Mouse (Mus musculus) limb, embryonic 15.5 days (tissue): ENCODE results near the gene Stxbp3. TPM values are rescaled to one million over a fixed set of nuclear protein-coding genes. Genes with fewer than 3 reads are reported as not detected.
"Not testable (repeated sequence)": the region's sequence is repeated elsewhere in the genome, so short reads cannot be mapped to it uniquely, and the experiment has no call there.

ENCODE experiments used
- ATAC-seq: fragments of 200-750 bp; cut with Nextera tagmentation; 2 replicates; pipeline ENCODE4 v1.8.0; 2017; ENCODE audit warnings: low read depth, moderate TSS enrichment; ENCODE audit not compliant: insufficient number of reproducible peaks, low FRiP score, low TSS enrichment
- H3K27ac ChIP-seq: fragments of 300-500 bp; sonication (generic); 2 replicates; pipeline ENCODE4 v1.5.1; 2015; ENCODE audit warnings: moderate library complexity, mild to moderate bottlenecking, inconsistent platforms
- H3K27me3 ChIP-seq: fragments of 300-500 bp; sonication (generic); 2 replicates; pipeline ENCODE4 v1.6.1; 2015; ENCODE audit warnings: inconsistent platforms
- H3K36me3 ChIP-seq: fragments of 300-500 bp; sonication (generic); 2 replicates; pipeline ENCODE4 v1.6.1; 2015; ENCODE audit warnings: inconsistent platforms
- H3K4me1 ChIP-seq: fragments of 300-500 bp; sonication (generic); 2 replicates; pipeline ENCODE4 v1.6.1; 2015; ENCODE audit warnings: inconsistent platforms
- H3K4me2 ChIP-seq: fragments of 300-500 bp; sonication (generic); 2 replicates; pipeline ENCODE4 v1.6.1; 2015; ENCODE audit warnings: mild to moderate bottlenecking, inconsistent platforms
- H3K4me3 ChIP-seq: fragments of 300-500 bp; sonication (generic); 2 replicates; pipeline ENCODE4 v1.5.1; 2015; ENCODE audit warnings: mild to moderate bottlenecking, inconsistent platforms
- H3K9ac ChIP-seq: fragments of 300-500 bp; sonication (generic); 2 replicates; pipeline ENCODE4 v1.6.1; 2015; ENCODE audit warnings: inconsistent platforms
- H3K9me3 ChIP-seq: fragments of 300-500 bp; sonication (generic); 2 replicates; pipeline ENCODE4 v1.6.1; 2016; ENCODE audit warnings: inconsistent platforms
- WGBS: fragments of 180-500 bp; shearing (Covaris S2); methylation state at CpG from one replicate; pipeline ENCODE4 v1.1.7; 2015; 5-methylcytosine and 5-hydroxymethylcytosine counted together
- polyA plus RNA-seq: library from polyadenylated mRNA; unstranded; fragments of >200 nt; fragmentation: Nextera tagmentation; extraction: Ambion mirVana; gene quantifications from 2 replicates; pipeline ENCODE4 v1.2.1, GENCODE M21; 2015

Gene Stxbp3
- polyA plus RNA-seq: 46.6 and 51.8 TPM in 2 replicates

DNA sequence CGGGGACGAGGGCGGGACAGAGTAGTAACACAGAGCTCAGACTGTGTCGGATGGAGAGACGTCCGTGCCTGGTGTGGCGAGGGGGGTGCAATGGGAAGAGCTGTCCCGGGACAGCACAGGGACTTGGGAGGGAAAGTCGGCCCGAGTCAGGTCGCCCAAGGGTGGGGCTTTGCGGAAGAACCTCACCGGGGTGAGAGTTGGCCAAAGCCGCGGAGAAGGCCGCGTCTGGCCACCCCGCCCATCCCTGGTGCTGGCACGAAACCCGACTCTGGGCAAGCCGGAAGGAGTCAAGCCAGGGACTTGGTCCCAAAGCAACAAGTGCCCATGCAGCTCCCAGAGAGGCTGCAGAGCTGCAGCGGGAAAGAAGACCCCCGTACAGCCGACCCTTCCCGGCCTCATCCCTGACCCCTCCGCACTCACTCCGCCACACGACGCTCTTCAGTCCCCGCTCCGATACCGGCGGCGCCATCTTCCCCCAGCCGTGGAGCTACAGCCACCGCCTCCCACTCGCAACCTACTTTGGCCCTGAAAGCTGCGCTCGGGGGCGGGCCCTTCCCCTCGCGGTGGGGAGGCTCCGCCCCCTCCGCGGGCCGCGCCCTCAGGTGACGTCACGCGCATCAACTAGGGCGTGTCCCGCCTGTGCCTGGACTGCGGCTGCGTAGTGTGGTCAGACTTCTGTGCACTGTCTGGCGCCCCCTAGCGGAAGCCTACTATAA is at the start of gene Stxbp3:
Gene Stxbp3 (minus strand): TSS at position 527 of the 716 bp plus-strand sequence.
- H3K9ac ChIP-seq: peak within 1 kb of the TSS; percentile 69
- peak; percentile 96 for ATAC-seq
- WGBS: under 1% methylated on average over 56 of the region's 56 CpGs
- peak within 1 kb of the TSS; percentile 56 for H3K4me2 ChIP-seq
- H3K27me3 ChIP-seq: no peaks in the 10 kb centered on the region
- peak within 1 kb of the TSS; percentile 92 for H3K27ac ChIP-seq
- H3K4me3 ChIP-seq: peak within 1 kb of the TSS; percentile 87
- H3K36me3 ChIP-seq: 0 out of 2 replicates have a peak, but pooled peaks cover 6% of the 10 kb centered on the region
- H3K4me1 ChIP-seq: peaks cover 12% of the 10 kb centered on the region
- H3K9me3 ChIP-seq: no peaks in the 10 kb centered on the region

DNA sequence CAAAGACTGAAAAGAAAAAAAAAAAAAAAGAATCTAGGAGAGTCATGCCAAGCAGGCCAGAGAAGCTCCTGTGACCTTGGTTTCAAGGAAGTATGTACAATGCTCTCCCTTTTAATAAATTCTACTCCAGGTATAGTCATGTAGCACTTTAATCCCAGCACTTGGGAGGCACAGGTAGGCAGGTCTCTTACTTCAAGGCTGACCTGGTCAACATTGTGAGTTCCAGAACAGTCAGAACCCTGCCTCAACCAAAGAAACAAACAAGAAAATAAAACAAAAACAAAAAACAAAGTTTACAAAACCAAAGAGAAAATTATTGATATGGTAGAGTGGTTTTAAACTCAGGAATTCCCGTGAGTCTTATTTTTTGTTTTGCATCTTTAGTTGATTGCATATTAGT is 49.6 kb upstream of the Stxbp3 start, which contains the start of gene Fndc7:
Gene Fndc7 (minus strand): TSS at position 101 of the 400 bp plus-strand sequence.
- H3K27ac ChIP-seq: no peak within 1 kb of the TSS
- no peak within 1 kb of the TSS for H3K4me2 ChIP-seq
- no peak within 1 kb of the TSS for H3K4me3 ChIP-seq
- H3K9me3 ChIP-seq: no peaks in the 10 kb centered on the region
- no peak for ATAC-seq
- WGBS: 97% methylated on average over 1 of the region's 1 CpGs
- H3K9ac ChIP-seq: no peak within 1 kb of the TSS
- no peaks in the 10 kb centered on the region for H3K27me3 ChIP-seq
- no peaks in the 10 kb centered on the region for H3K4me1 ChIP-seq
- H3K36me3 ChIP-seq: no peaks in the 10 kb centered on the region

DNA sequence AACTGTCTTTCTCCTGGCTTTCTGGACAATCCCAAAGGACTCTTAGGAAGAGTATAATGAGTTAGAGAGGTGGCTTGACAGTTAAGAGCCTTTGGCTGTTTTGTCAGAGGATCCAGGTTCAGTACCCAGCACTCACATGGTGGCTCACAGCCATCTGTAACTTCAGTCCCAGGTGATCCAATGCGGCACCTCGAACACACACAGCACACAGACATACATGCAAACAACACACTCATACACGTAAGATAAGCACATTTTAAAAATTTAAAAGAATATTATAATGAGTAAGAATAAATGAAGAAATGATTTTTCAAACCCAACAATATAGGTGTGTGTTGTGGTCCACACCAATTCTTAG is 47.3 kb upstream of the Stxbp3 start:
- peaks cover 6% of the 10 kb centered on the region for H3K4me1 ChIP-seq
- no peaks in the 10 kb centered on the region for H3K27me3 ChIP-seq
- ATAC-seq: no peak
- no peaks in the 10 kb centered on the region for H3K36me3 ChIP-seq
- no peak overlapping the region for H3K4me3 ChIP-seq
- no peak overlapping the region for H3K4me2 ChIP-seq
- WGBS: 95% methylated on average over 3 of the region's 3 CpGs
- H3K9me3 ChIP-seq: no peaks in the 10 kb centered on the region
- no peak overlapping the region for H3K27ac ChIP-seq
- H3K9ac ChIP-seq: no peak overlapping the region

DNA sequence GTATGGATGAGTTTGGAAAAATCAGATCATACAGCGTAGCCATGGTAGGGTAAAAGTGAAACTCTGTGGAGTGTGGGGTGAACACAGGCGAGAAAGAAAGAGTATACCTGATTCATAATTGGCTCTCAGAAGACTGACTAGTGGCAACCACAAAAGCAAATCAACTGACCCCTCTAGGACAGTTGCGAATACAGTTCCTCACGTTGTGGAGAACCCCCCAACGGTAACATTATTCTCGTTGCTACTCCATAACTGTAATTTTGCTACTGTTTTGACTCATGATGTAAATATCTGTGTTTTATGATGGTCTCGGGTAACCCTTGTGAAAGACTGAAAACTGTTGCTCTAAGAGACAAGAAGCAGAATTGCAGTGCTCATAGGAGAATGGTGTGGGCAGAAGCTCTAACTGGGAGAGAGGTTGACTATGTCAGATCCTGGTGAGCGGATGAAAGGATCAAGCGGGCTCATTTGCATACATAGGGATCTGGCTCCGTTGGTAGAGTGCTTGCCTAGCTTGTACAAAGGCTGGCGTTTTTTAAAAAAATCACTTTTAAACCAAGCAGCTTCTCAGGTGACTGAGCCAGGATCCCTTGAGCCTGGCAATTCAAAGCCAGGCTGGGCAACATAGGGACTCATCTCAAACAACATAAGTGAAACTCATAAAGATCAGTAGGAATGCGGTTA is 46.8 kb upstream of the Stxbp3 start:
- no peak overlapping the region for H3K9ac ChIP-seq
- WGBS: 73% methylated on average over 12 of the region's 12 CpGs
- H3K4me3 ChIP-seq: no peak overlapping the region
- H3K4me1 ChIP-seq: peaks cover 6% of the 10 kb centered on the region
- H3K27ac ChIP-seq: no peak overlapping the region
- no peaks in the 10 kb centered on the region for H3K36me3 ChIP-seq
- no peaks in the 10 kb centered on the region for H3K9me3 ChIP-seq
- no peak for ATAC-seq
- H3K27me3 ChIP-seq: no peaks in the 10 kb centered on the region
- no peak overlapping the region for H3K4me2 ChIP-seq

DNA sequence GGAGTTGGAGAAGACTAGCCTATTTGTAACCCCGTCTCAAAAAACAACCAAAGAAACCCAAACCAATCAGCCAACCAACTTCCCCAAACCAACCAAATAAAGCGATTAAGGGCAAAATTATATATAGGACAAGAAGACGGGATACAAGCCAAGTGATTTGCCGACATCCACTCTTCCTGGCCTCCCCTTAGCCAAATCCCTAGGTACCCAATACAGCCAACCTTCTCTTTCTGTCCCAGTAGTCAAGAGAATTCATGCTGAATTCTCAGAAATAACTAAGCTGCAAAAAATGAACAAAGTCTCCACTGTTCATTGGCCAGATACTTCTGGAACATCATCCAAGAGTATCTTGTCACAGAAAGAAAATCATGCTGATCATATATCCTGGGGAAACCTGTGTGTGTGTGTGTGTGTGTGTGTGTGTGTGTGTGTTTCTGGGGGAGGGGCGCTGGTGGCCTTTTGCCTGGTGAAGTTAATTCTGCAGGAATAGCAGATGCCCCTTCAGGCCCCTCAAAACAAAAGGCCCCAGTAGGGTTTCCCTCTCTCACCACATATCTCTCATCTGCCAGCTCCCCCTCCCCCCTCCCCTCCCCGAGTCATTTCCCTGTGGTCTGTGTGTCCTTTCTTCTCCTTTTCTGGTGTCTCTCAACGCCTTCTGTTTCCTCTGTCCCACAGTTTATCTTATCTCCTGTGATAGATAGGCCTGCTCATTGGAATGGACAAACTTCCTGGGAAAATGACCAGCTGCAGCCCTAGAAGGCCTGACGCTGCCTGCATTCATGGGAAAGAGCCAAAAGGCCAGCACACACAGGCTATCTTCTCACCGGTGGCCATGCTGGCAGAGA is 45.6 kb upstream of the Stxbp3 start:
- H3K4me1 ChIP-seq: peaks cover 14% of the 10 kb centered on the region
- WGBS: 57% methylated on average over 9 of the region's 9 CpGs
- H3K27me3 ChIP-seq: no peaks in the 10 kb centered on the region
- H3K9ac ChIP-seq: no peak overlapping the region
- no peak for ATAC-seq
- no peak overlapping the region for H3K4me3 ChIP-seq
- H3K27ac ChIP-seq: no peak overlapping the region
- H3K9me3 ChIP-seq: no peaks in the 10 kb centered on the region
- no peak overlapping the region for H3K4me2 ChIP-seq
- H3K36me3 ChIP-seq: no peaks in the 10 kb centered on the region

DNA sequence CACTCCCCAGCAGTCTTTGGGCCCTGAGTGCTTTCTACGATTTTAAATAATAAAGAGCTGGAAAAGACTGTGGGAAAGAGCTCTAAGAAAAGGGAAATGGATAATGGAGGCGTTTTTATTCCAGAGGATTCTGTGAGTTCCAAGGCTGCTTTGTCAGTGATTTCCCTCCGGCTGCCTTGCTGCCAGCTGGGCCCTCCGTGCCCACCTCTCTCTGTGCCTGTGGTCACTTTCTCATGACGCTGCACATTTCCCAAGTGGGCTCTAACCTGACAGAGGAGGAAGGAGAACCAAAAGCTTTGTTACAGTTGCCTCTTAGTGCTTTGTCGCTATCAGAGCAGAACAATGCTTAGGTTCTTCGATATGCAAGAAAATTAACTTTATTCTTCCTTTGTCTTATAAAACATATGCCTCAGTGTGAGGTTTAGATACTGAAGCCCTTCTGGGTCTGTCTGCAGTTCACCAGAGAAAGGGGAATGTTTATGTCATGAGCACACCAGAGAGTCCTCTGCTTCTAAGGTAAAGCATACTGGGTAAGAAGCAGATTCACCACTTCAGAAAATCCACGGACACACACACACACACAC is 44.5 kb upstream of the Stxbp3 start:
- Histone ChIP-seq H3K9me3 (no peaks in the 10 kb centered on the region), H3K9ac (no peak overlapping the region), H3K36me3 (no peaks in the 10 kb centered on the region), H3K27ac (no peak overlapping the region), H3K4me2 (no peak overlapping the region), H3K4me3 (no peak overlapping the region), H3K4me1 (peaks cover 17% of the 10 kb centered on the region), H3K27me3 (no peaks in the 10 kb centered on the region)
- WGBS: 62% methylated on average over 8 of the region's 8 CpGs
- no peak for ATAC-seq

DNA sequence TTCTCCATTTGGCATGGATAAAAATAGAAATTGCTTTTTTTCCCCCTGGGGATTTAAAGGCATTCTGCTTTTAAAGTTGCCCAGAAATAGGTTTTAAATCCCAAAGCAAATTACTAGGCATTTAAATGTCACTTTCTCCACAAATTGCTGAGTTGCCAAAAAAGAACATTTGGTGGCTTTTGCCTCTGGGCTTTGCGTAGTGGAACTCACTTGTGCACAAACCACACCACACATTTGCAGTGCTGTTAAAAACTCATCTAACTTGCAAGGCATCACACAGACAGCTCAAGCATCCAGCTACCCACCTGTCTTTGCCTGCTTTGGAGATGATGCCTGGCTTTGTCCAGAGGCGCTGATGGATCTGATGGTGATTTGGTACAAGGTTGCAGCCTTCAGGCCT is 42.7 kb upstream of the Stxbp3 start:
- Histone ChIP-seq H3K9ac (no peak overlapping the region), H3K27ac (no peak overlapping the region), H3K4me1 (peaks cover 17% of the 10 kb centered on the region), H3K36me3 (no peaks in the 10 kb centered on the region), H3K4me2 (no peak overlapping the region), H3K4me3 (no peak overlapping the region), H3K9me3 (no peaks in the 10 kb centered on the region), H3K27me3 (no peaks in the 10 kb centered on the region)
- ATAC-seq: no peak
- WGBS: 60% methylated on average over 2 of the region's 2 CpGs

DNA sequence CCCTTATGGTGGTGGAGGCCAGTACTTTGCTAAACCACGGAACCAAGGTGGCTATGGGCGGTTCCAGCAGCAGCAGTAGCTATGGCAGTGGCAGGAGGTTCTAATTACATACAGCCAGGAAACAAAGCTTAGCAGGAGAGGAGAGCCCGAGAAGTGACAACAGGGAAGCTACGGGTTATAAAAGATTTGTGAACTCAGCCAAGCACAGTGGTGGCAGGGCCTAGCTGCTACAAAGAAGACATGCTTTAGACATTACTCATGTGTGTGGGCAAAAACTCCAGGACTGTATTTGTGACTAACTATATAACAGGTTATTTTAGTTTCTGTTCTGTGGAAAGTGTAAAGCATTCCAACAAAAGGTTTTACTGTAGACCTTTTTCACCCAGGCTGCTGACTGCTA is 41.5 kb upstream of the Stxbp3 start:
- not testable (repeated sequence) for H3K27me3 ChIP-seq, H3K9ac ChIP-seq, H3K4me2 ChIP-seq, H3K36me3 ChIP-seq, ATAC-seq, H3K4me3 ChIP-seq, H3K9me3 ChIP-seq
- Histone ChIP-seq H3K27ac (peak overlapping the region; percentile 30; the same call in 1 of the 2 replicates), H3K4me1 (peaks cover 17% of the 10 kb centered on the region)
- WGBS: 17% methylated on average over 4 of the region's 4 CpGs

DNA sequence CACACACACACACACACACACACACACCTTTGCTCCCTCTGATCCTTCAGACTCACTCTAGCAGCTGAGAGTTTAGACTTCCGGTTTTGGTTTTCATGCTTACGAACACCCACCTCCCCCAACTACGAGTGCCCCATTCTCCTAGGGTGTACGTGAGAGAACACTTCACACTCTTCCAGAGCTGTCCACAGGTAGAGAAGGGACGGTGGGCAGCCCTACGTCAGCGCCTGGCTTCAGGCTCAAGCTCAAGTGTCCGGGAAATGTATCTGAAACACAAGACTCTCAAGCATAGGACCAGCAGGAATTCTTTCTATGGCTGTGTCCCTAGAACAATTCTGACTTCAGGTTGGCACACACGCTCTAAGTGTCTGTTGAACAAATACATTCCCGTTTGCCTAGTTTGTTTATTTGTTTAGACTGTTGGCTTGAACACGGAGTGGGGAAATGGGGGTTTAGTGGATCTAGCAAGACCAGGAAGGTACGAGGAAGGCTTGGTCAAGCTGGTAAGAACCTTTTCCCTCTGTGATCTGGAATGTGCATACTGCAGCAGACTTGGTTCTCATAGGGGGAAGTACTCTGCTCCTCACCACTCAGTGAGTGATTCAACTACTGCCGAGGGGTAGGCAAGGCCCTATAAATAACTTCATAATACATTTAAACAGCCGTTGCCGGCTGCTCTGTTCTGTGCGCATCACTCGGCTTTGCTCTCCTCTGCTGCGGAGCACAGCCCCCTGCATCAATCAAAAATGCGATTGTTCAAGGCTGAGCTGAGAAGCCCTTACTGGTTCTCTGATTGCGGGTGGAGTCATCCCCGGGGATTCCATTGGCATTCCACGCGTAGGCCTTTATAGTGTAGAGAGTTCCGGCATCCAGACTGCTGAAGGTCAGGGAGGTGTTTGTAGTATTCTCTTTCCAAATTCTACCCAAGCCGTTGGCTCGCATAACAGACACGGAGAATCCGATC is 40.5 kb upstream of the Stxbp3 start:
- ATAC-seq: peak; percentile 63; the same call in 1 of the 2 replicates
- no peak overlapping the region for H3K9ac ChIP-seq
- H3K27me3 ChIP-seq: no peaks in the 10 kb centered on the region
- WGBS: 44% methylated on average over 28 of the region's 28 CpGs
- H3K4me1 ChIP-seq: peaks cover 17% of the 10 kb centered on the region
- no peak overlapping the region for H3K4me2 ChIP-seq
- H3K9me3 ChIP-seq: no peaks in the 10 kb centered on the region
- no peaks in the 10 kb centered on the region for H3K36me3 ChIP-seq
- H3K4me3 ChIP-seq: no peak overlapping the region
- peak overlapping the region; percentile 30 for H3K27ac ChIP-seq

DNA sequence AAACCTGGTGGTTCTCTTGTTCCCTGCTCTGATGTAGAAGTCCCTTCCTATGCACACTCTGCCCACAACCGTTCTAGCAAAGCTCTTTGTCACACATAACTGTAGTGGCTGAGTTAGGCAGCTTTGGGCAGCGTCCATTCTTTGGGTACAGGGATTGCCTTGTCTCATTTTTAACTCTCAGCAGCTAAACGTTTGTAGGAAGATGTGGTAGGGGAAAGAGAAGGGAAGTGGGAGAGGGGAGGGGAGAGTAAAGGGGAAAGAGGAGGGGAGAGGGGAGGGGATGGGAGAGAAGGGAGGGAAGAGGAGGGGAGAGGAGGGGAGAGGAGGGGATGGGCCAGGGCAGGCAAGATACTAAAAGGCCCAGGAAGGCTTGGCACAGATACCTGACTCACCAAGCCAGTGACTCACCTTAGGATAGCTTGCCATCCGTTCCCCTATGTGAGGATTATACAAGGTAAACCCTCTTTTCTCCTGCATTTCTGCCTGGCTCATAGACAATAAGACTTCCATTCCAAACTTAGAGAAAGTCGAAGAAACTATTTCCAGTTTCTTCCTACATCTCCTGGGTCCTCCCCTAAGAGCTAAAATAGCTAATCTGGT is 39.6 kb upstream of the Stxbp3 start:
- no peak overlapping the region for H3K27ac ChIP-seq
- peaks cover 17% of the 10 kb centered on the region for H3K4me1 ChIP-seq
- H3K4me3 ChIP-seq: no peak overlapping the region
- no peak overlapping the region for H3K9ac ChIP-seq
- no peaks in the 10 kb centered on the region for H3K27me3 ChIP-seq
- no peaks in the 10 kb centered on the region for H3K9me3 ChIP-seq
- H3K36me3 ChIP-seq: no peaks in the 10 kb centered on the region
- H3K4me2 ChIP-seq: no peak overlapping the region
- no peak for ATAC-seq
- 58% methylated on average over 5 of the region's 5 CpGs for WGBS
